In genomic region chrX:40007232-40007814, GRCm38 (mm10) we compare ENCODE assay signal across 17 mouse cellular contexts.
"Had no signal": no experiment of that assay in that cellular context is flagged by ENCODE, and none has a peak within 500 bp of the region (broad histone marks: within the 10 kb centered on the region; RNA-seq: fewer than 3 reads in every experiment).

No protein-coding gene starts in this region.

- H3K27ac ChIP-seq: lung, embryonic 15.5 days; macrophage; midbrain, embryonic 12.5 days; neural tube, embryonic 12.5 days; stomach, embryonic 15.5 days; stomach, postnatal 0 days had no signal

- H3K36me3 ChIP-seq: lung, embryonic 15.5 days; midbrain, embryonic 12.5 days; neural tube, embryonic 12.5 days; stomach, embryonic 15.5 days had no signal

- H3K27me3 ChIP-seq: lung, embryonic 15.5 days; megakaryocyte, embryonic 14.5 days; midbrain, embryonic 12.5 days; neural tube, embryonic 12.5 days; stomach, embryonic 15.5 days had no signal

- H3K9me3 ChIP-seq: lung, embryonic 15.5 days; megakaryocyte, embryonic 14.5 days; midbrain, embryonic 12.5 days; neural tube, embryonic 12.5 days; stomach, embryonic 15.5 days had no signal

- H3K4me2 ChIP-seq: lung, embryonic 15.5 days; midbrain, embryonic 12.5 days; neural tube, embryonic 12.5 days; stomach, embryonic 15.5 days had no signal

- DNase-seq: liver, postnatal 0 days; lung, adult 2 months; lung, postnatal 14 days; lung, postnatal 36 days; midbrain, embryonic 14.5 days; right cerebral cortex, postnatal 14 days; thymus, adult 2 months; thymus, postnatal 25 days; thymus, postnatal 4 days had no signal

- H3K4me3 ChIP-seq: lung, embryonic 15.5 days; megakaryocyte, embryonic 14.5 days; midbrain, embryonic 12.5 days; neural tube, embryonic 12.5 days; stomach, embryonic 15.5 days had no signal

- H3K9ac ChIP-seq: liver, postnatal 0 days; lung, embryonic 15.5 days; midbrain, embryonic 12.5 days; neural tube, embryonic 12.5 days; stomach, embryonic 15.5 days had no signal

- H3K4me1 ChIP-seq: lung, embryonic 15.5 days; midbrain, embryonic 12.5 days; neural tube, embryonic 12.5 days; stomach, embryonic 15.5 days had no signal

- ATAC-seq: liver, postnatal 0 days; lung, postnatal 0 days had no signal
